Mouse (Mus musculus): Measurements from ENCODE around the gene Olfr1113.
"Not testable (repeated sequence)": the region's sequence is repeated elsewhere in the genome, so short reads cannot be mapped to it uniquely, and the experiment has no call there.

Gene Olfr1113

DNA sequence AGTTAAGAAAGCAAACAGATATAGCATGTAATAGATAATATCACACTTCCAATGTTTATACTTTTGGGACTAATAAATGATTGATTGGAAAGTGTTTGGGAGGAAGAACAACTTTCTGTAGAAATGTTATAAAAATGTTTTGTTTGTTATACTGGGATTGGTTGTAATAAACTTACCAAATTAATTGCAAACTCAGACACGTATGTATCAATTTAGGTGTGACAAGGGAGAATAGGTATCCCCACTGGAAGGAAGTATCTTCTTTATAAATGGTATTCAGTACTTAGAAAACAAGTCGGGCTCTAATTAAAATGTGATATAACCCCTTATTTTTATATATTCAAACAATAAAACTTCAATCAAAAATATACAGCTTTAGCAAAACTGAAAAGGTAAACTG is at the start of gene Olfr1113:
Olfr1113 (plus strand) TSS at position 301 of the 400 bp plus-strand sequence.
- DNase-seq (ENCODE audit: low spot score in 2 of 2), result no peak

DNA sequence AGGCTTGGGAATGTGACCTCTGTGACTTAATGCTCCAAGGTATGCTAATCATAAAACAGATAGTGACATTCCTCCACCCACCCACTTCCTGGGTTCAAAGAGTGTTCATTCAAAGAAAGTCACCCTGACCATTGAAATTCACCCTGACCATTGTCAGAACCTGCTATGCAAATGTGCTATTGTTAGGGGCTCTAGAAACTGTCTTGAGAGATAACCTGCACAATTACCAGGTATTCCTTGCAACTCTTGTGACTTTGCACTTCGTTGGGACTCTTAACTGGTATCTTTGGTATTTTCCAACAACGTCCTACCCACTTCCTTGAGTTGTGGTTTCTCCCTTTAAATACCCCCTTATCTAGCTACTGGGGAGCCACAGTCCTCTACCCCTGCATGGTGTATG is 41.0 kb upstream of the Olfr1113 start:
- not testable (repeated sequence) for DNase-seq (ENCODE audit: low spot score in 2 of 2)

DNA sequence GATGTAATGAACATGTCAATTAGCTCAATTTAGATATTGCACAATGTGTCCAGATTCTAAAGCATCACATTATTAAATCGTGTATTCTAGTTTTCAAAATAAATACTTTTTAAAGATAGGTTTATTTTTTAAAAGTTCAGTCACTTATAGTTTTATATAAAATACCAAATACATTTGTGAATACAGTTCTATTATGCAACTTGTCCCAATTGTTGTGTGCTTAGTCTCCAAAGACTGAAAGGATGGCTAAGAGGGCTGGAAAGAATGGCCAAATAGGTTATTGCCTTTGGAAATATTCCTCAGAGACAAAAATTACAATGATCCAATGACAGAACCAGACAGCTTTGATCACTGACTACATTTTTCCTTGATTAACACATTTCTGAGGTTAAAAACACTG is 21.3 kb upstream of the Olfr1113 start, which contains the start of gene Olfr1112:
Olfr1112 (plus strand) TSS at position 301 of the 400 bp plus-strand sequence.
- DNase-seq (ENCODE audit: low spot score in 2 of 2), result no peak

DNA sequence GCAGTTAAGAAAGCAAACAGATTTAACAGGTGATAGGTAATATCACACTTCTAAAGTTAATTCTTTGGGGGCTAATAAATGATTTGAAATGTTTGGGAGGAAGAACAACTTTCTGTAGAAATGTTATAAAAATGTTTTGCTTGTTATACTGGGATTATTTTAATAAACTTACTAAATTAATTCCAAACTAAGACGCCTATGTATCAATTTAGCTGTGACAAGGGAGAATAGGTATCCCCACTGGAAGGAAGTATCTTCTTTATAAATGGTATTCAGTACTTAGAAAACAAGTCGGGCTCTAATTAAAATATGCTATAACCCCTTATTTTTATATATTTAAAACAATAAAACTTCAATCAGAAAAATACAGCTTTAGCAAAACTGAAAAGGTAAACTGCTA is 38.9 kb downstream of the Olfr1113 start, which contains the start of gene Olfr1115:
Olfr1115 (plus strand) TSS at position 301 of the 400 bp plus-strand sequence.
- no peak for DNase-seq (ENCODE audit: low spot score in 2 of 2)

All from spleen, postnatal 10 days (tissue).